Mouse (Mus musculus) hindbrain, embryonic 16.5 days (tissue): ENCODE data around the gene Mark1. TPM values are rescaled to one million over a fixed set of nuclear protein-coding genes. Genes with fewer than 3 reads are reported as not detected.
A peak's percentile ranks its signal among the peaks of the same experiment; 100 is the strongest.

Experiments used
- ATAC-seq: fragments of 200-750 bp; cut with Nextera tagmentation; 2 replicates; pipeline ENCODE4 v1.8.0; 2017; ENCODE audit warnings: moderate TSS enrichment, moderate library complexity
- H3K27ac ChIP-seq: fragments of 300-500 bp; sonication (generic); 2 replicates; pipeline ENCODE4 v1.5.1; 2014; ENCODE audit warnings: low read depth, mild to moderate bottlenecking, control low read depth, low read length, moderate library complexity
- H3K27me3 ChIP-seq: fragments of 300-500 bp; sonication (generic); replicated peaks from 2 replicates; pipeline ENCODE4 v1.6.1; 2014; ENCODE audit warnings: low read length; ENCODE audit not compliant: control insufficient read depth, insufficient read depth
- H3K36me3 ChIP-seq: fragments of 300-500 bp; sonication (generic); 2 replicates; pipeline ENCODE4 v1.6.1; 2014; ENCODE audit warnings: mild to moderate bottlenecking, low read length, moderate library complexity, mixed read lengths; ENCODE audit not compliant: control insufficient read depth, insufficient read depth
- H3K4me1 ChIP-seq: fragments of 300-500 bp; sonication (generic); 2 replicates; pipeline ENCODE4 v1.6.1; 2014; ENCODE audit warnings: low read depth, low read length; ENCODE audit not compliant: control insufficient read depth, insufficient read depth
- H3K4me2 ChIP-seq: fragments of 300-500 bp; sonication (generic); 2 replicates; pipeline ENCODE4 v1.6.1; 2014; ENCODE audit warnings: mild to moderate bottlenecking, low read length, control low read depth, moderate library complexity
- H3K4me3 ChIP-seq: fragments of 300-500 bp; sonication (generic); 2 replicates; pipeline ENCODE4 v1.5.1; 2014; ENCODE audit warnings: mild to moderate bottlenecking, low read length, control low read depth, moderate library complexity
- H3K9ac ChIP-seq: fragments of 300-500 bp; sonication (generic); 2 replicates; pipeline ENCODE4 v1.6.1; 2014; ENCODE audit warnings: low read depth, mild to moderate bottlenecking, control low read depth, low read length, moderate library complexity
- H3K9me3 ChIP-seq: fragments of 300-500 bp; sonication (generic); 2 replicates; pipeline ENCODE4 v1.6.1; 2014; ENCODE audit warnings: mild to moderate bottlenecking, low read length, moderate library complexity; ENCODE audit not compliant: control insufficient read depth
- WGBS: fragments of 180-500 bp; shearing (Covaris S2); extraction: QIAGEN DNeasy Blood & Tissue Kit; methylation state at CpG from one replicate; pipeline ENCODE4 v1.1.7; 2014; 5-methylcytosine and 5-hydroxymethylcytosine counted together
- polyA plus RNA-seq: library from polyadenylated mRNA; unstranded; fragments of >200 nt; fragmentation: Nextera tagmentation; extraction: Ambion mirVana; gene quantifications from 2 replicates; pipeline ENCODE4 v1.2.1, GENCODE M21; 2015

Gene Mark1
- polyA plus RNA-seq = 11.5 and 11.8 TPM in 2 replicates

DNA sequence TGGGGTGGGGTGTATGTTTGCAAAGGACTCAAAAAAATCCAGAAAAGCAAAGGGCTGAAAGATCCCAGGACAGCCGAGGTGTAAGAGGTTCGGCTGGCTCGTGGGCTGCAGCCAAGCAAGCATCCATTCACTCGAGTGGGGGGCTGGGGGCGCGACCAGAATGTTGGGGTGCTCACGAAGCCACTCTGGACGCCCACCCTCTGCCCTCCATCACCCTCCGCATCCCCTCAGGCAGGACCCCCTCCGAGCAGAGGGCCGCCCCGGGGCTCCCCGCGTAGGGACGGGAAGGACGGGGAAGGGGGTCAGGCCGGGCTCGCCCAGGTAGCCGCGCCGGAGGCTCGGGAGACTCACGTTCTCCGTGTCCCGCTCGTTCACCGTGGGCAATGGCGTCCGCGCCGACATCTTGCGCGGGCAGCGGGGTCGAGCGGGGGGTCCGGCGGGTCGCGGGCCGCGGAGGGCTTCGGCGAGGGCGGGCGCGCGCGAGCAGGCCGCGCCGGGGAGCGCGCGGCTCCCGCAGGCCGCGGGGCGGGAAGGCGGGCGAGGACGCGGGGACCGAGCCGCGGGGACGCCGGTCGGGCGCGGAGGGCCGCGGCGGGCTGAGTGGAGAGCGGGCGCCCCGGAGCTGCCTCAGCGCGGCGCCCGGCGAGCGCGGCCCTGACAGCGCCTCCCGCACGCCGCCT, at the start of gene Mark1:
TSS of gene Mark1 (minus strand) at position 500 of the 680 bp plus-strand sequence.
- WGBS = under 1% methylated on average over 30 of the region's 88 CpGs
- peaks cover 9% of the 10 kb centered on the region for H3K4me1 ChIP-seq
- ATAC-seq = peak; percentile 51
- peak within 1 kb of the TSS; percentile 93 for H3K27ac ChIP-seq
- no peaks in the 10 kb centered on the region for H3K9me3 ChIP-seq
- peak within 1 kb of the TSS; percentile 97 for H3K9ac ChIP-seq
- no peaks in the 10 kb centered on the region for H3K36me3 ChIP-seq
- peak within 1 kb of the TSS; percentile 65 for H3K4me2 ChIP-seq
- no peaks in the 10 kb centered on the region for H3K27me3 ChIP-seq
- peak within 1 kb of the TSS; percentile 87 for H3K4me3 ChIP-seq

- Histone ChIP-seq H3K9me3 (no peaks in the 10 kb centered on the region), H3K9ac (no peak overlapping the region), H3K4me2 (no peak overlapping the region), H3K4me1 (no peaks in the 10 kb centered on the region), H3K4me3 (no peak overlapping the region), H3K36me3 (no peaks in the 10 kb centered on the region), H3K27ac (no peak overlapping the region), H3K27me3 (no peaks in the 10 kb centered on the region)
- no peak for ATAC-seq
- 71% methylated on average over 12 of the region's 12 CpGs for WGBS
These were observed 48.3 kb upstream of the Mark1 start for GRCm38 (mm10) chr1:185047516-185048247.

- Histone ChIP-seq H3K9me3 (no peaks in the 10 kb centered on the region), H3K4me2 (no peak overlapping the region), H3K27me3 (no peaks in the 10 kb centered on the region), H3K4me3 (no peak overlapping the region), H3K9ac (no peak overlapping the region), H3K4me1 (no peaks in the 10 kb centered on the region), H3K27ac (no peak overlapping the region), H3K36me3 (no peaks in the 10 kb centered on the region)
- ATAC-seq = no peak
- WGBS = 91% methylated on average over 8 of the region's 8 CpGs
These were observed 47.1 kb upstream of the Mark1 start for GRCm38 (mm10) chr1:185046513-185046912.

- ATAC-seq = no peak
- Histone ChIP-seq H3K9me3 (no peaks in the 10 kb centered on the region), H3K27ac (no peak overlapping the region), H3K36me3 (no peaks in the 10 kb centered on the region), H3K4me2 (no peak overlapping the region), H3K27me3 (no peaks in the 10 kb centered on the region), H3K4me3 (no peak overlapping the region), H3K9ac (no peak overlapping the region), H3K4me1 (no peaks in the 10 kb centered on the region)
- WGBS = 61% methylated on average over 7 of the region's 7 CpGs
These were observed 38.9 kb upstream of the Mark1 start for GRCm38 (mm10) chr1:185038183-185038686.

- Histone ChIP-seq H3K4me1 (no peaks in the 10 kb centered on the region), H3K4me2 (no peak overlapping the region), H3K27ac (no peak overlapping the region), H3K4me3 (no peak overlapping the region), H3K36me3 (no peaks in the 10 kb centered on the region), H3K27me3 (no peaks in the 10 kb centered on the region), H3K9ac (no peak overlapping the region), H3K9me3 (no peaks in the 10 kb centered on the region)
- 90% methylated on average over 10 of the region's 10 CpGs for WGBS
- ATAC-seq = no peak
These were observed 31.2 kb upstream of the Mark1 start for GRCm38 (mm10) chr1:185030565-185030964.

DNA sequence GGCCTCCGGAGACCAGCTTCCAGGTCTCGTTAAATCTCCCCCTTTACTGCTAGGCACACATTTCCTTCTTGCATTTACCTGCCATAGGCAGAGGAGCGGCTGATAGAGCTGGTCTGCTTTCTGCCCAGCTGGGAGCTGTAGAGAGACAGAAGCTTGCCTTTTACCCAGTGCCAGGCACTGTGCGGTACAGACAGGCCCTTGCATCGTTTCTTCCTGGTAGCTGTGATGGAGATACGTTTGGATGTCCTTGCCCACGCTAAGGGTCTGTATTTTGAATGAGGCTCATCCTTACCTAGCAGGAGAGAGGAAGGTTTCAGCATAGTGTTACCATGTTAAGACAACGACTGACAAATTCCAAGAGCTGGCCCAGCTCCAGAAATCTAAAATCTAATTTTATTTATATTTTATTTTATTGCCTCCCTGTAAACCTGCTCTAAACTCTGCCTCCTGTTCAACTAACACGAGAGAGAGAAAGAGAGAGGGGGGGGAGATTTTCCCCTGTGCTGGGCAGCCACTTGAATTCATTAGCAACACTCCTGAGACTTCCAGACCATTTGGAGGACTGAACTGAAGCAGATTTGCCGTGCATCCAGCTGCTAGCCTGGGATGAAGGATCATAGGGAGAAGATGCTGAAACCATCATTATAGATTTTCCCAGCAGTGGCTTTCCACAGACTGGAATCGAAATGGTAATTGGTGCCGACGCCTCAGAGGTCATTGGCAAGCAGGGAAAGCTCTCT, 21.2 kb upstream of the Mark1 start:
- 60% methylated on average over 13 of the region's 13 CpGs for WGBS
- Histone ChIP-seq H3K36me3 (no peaks in the 10 kb centered on the region), H3K4me2 (no peak overlapping the region), H3K4me3 (no peak overlapping the region), H3K27me3 (no peaks in the 10 kb centered on the region), H3K27ac (no peak overlapping the region), H3K4me1 (0 out of 2 replicates have a peak, but pooled peaks cover 2% of the 10 kb centered on the region), H3K9ac (no peak overlapping the region), H3K9me3 (no peaks in the 10 kb centered on the region)
- ATAC-seq = no peak

- Histone ChIP-seq H3K4me1 (no peaks in the 10 kb centered on the region), H3K27ac (no peak overlapping the region), H3K4me2 (no peak overlapping the region), H3K27me3 (no peaks in the 10 kb centered on the region), H3K4me3 (no peak overlapping the region), H3K36me3 (no peaks in the 10 kb centered on the region), H3K9me3 (no peaks in the 10 kb centered on the region), H3K9ac (no peak overlapping the region)
- WGBS = 86% methylated on average over 3 of the region's 3 CpGs
- ATAC-seq = no peak
These were observed 13.2 kb upstream of the Mark1 start for GRCm38 (mm10) chr1:185012566-185012965.

DNA sequence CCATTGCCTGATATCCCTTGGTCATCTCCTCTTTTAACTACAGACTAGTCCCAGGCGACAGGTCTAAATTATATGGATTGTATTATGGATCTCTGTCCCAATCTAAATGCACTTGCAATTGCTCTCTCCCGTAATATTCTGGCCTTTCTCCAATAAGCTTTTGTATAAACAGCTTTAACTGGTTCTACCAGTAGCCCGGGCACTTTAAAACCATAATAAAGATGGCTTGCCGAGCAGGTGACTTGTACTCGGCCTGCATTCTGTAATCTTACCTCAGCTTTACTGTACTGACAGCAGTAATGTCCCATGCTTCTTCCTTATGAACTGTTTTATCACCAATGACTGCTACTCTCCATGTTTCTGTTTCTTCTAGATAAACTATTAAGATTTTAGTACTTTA, 7.7 kb upstream of the Mark1 start:
- Histone ChIP-seq H3K4me2 (no peak overlapping the region), H3K27ac (no peak overlapping the region), H3K36me3 (no peaks in the 10 kb centered on the region), H3K4me3 (no peak overlapping the region), H3K9me3 (no peaks in the 10 kb centered on the region), H3K9ac (no peak overlapping the region), H3K4me1 (no peaks in the 10 kb centered on the region), H3K27me3 (no peaks in the 10 kb centered on the region)
- WGBS = 88% methylated on average over 5 of the region's 5 CpGs
- ATAC-seq = no peak
